Mouse (Mus musculus): ENCODE measurements around the gene B4galnt2.
"Not testable (repeated sequence)": the region's sequence is repeated elsewhere in the genome, so short reads cannot be mapped to it uniquely, and the experiment has no call there.

Gene B4galnt2

DNA sequence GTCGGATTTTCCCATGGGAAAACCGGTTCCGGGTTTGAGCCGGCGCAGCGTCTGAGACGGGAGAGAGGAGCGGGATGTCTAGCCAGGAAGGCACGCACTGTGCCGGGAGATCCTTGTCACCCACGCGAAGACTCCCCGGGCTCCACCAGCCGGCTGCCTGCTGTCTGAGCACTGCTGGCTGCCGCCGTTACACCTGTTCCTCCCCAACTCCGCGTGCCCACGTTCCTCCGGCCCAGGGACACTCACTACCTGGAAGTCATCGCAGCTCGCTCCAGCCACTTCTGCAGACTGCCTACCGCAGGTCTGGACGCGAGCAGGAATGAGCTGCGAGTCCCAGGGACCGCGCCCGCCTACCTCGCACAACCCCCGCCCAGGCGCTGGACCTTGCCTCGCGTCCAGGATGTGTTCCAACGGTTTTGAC is at the start of gene B4galnt2:
TSS of gene B4galnt2 (minus strand) at position 321 of the 421 bp plus-strand sequence.
- peak; percentile 38 for DNase-seq

DNA sequence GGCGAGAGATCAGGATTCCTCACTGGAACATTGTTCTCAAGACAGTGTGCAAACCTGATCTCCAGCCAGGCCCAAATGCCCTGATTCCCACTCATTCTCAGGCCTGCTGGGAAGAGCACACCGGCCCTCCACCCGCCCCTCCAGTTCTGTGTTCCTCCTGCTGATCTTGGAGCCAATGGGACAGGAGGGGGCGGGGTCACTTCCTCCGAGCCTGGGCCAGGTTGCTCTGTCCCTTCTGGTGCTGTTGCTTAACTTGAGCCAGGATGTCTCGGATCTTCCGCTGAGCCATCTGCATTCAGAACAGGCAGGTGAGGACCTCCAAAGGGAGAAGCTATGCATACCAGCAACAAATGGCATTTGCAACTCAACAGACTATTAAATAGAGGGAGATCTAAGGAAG is 48.6 kb upstream of the B4galnt2 start:
- DNase-seq: no peak

DNA sequence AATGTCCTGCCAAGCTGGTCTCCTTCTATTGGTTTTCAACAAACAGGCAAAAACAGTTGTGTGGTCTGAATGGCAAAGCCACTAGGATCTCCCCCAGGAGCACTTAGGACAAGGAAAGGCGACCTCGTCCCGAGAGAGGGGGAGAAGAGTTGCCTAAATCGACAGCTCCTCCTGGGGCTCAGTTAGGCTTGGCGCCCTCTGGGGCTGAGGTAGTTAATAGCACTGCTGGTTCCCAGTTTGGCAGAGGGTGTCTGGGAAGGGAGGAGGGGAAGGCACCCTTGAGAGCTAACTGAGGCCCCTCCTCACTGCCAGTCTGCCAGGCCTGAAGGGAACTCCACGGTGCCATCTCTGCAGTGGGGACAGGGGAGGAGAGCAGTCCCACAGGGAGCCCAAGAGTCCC is 44.5 kb upstream of the B4galnt2 start:
- DNase-seq: no peak

DNA sequence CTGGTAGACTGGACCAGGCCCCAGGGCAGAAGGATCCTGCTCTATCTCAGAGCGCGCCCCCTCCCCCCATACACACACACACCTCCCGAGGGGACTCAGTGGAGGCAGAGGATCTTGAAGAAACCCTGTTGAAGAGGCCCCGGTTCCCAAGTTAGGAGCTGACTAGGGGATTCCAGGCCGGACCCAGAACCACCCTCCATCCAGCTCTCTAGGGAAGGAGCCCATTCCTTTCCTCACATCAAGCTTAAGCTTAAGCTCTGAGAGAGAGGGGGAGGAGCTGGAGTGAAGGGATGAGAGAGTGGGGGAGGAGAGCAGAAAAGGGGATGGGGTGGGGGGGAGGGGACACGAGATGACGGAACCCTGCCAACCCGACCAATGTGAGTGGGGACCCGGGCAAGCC is 43.6 kb upstream of the B4galnt2 start:
- DNase-seq: no peak

DNA sequence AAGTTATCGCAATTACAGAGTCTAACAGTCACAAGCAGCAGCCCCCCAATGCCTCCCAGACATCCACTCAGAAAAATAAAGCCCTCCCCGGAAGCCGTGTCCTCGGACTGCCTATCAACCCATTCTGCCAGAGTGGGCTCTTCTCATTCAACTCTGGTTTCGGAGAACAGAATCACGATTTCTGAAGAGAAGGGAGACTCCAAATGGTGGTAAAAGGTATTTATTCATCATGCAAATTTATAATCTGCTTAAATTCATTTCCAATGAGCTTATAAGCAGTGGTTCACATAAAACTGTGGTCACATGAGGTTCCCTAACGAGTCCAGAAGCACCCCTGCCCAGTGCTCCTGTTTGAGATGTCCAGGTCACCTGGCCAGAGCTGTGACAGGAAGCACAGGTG is 42.7 kb upstream of the B4galnt2 start:
- no peak for DNase-seq

DNA sequence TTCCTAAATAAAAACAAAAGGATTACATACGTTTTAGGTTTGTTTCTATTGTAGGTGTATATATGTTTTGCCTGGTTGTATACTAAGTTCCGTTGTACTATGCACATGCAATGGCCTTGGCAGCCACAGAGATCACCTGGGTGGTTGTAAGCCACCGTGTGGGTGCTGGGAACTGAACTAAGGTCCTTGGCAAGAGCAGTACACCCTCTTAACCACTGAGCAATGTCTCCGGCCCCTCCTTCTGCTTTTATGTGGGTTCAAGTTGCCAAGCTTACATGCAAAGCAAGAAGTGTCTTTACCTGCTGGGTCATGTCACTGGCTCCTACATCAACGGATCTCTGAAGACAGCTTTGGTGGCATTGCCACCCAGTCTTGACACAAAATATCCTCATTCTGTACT is 38.6 kb upstream of the B4galnt2 start:
- DNase-seq: no peak

DNA sequence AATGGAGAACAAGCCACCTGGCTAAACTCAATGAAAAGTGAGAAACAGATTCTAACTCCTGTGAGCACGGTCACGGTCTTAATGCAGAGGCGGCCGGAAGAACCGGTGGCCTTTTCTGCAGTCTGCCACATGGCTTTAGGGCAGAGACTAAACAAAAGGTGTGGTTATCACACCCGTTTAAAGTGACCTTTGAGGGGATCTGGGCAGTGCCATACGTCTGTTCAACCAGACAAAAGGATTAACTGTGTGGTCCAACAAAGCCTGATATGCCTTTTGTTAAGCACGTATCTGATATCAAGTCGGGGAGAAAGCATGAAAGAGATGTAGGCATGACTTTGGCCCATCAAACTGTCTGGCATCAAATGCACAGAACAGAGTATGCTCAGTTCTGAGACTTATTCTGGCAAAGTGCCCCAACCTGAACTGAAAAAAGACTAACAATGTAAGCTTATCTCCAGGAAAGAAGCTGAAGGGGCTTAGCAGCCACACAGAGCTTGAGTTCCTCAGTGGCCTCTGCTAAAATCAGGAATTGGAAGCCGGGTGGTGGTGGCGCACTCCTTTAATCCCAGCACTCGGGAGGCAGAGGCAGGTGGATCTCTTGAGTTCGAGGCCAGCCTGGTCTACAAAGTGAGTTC is 31.3 kb upstream of the B4galnt2 start:
- no peak for DNase-seq

DNA sequence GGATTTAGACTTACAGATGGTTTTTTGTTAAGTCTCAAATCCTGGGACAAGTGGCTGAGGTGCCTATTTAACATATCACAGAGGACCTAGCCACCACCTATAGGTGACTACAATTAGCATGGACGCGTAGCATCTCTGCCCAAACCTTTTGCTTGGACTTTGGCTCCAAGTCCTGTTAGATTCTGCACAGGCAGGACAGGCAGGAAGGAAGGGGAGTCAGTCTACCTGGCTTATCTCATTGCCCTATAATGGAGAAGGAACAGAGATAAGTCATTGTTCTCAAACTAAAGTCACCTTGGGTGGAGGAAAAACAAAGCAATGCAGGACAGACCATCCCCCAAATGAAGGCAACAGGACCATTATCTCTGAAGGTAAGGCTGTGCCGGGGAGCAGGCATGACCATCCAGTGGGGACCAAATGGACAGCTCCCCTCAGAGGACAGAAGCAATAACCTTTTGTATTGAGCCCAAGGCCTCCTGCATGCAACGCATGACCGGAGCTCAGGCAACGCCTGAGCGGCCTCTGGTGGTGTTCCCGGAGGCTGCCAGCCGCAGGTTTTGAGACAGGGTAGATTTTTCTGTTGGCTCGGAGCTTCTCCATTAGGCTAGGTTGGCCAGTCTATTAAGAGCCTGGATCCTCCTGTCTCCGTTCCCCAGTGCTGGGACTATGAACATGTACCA is 25.3 kb upstream of the B4galnt2 start:
- peak; percentile 38 for DNase-seq

DNA sequence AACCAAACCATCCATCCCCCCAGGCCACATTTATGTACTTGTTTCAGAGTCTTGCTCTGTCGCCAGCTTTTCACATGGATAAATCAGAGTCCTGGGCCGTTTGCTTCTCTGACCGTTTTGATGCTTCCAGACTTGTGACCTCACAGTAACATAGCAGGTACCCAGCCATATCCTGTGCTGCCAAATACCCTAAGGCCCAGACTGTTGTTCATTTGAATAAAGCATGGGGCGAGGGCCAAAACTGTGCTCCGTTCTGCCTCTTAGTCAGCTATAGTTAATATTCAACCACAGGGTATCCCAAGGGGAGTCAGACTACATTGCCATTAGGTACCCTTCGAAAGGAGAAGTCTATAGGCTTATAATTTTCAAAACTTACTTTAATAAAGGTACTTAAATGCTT is 21.7 kb upstream of the B4galnt2 start:
- DNase-seq: peak; percentile 73

DNA sequence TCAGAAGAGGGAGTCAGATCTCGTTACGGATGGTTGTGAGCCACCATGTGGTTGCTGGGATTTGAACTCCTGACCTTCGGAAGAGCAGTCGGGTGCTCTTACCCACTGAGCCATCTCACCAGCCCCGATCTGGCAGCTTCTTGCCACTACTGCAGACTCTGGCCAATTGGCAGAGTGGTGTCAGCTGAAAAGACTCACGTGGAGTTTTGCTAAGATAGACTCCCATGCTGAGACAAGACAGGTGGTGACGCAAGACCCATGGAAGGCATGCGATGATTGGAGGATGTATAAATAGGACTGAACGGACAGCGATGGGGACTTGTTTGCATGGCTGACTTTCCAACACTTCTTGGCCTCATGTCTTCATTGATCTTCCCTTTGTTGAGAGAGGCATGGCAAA is 17.5 kb upstream of the B4galnt2 start:
- DNase-seq: not testable (repeated sequence)

DNA sequence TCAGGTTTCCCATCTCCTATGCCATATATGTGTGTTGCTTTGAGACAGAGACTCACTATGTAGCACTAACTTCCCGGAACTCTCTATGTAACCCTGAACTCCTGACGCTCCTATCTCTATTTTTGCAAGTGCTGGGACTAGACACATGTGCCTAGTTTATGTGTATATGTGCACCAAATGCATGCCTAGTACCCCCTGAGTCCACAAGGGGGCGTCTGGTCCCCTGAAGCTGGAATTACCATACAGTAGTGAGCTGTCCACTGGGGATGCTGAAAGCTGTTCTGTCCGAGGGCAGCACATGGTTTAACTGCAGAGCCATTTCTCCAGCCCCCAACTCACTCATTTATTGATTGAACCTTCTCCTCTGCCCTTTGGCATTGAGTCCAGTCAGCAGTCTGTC is 11.7 kb upstream of the B4galnt2 start:
- DNase-seq: no peak

DNA sequence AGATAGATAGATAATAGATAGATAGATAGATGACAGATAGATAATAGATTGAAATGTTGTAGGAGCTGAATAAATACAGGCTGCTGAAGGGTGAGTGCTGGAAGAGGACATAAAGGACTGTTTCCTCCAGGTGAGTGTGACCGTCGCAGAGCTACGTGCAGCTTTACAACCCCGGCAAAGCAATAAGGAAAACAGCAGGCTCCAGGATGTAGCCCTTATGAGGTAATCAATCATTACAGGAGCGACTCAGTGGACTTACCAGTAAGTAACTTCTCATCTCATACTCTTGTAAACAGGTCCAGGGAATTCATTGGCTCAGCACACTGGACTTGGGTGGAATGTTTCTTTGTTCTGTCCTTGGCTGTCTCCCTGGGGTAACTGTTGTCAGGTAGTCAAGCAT is 11.3 kb upstream of the B4galnt2 start:
- DNase-seq: no peak

DNA sequence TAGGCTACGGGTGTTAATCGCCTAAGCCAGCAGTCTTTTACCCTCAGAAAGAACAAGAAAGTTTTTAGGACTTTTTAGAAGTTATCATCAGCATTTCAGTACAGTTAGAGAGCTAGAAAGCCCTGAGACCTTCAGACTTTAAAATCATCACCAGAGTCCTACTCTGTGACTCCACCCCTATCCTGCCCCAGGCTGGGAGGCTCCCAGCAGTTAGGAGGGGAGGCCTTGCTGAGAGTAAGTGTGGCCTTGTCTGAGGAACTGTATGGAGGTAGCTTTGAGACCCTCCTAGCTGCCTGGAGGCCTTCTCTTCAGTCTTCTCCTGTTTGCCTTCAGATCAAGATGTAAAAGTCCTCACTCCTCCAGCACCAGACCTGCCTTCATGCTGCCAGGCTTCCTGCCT is 9.5 kb upstream of the B4galnt2 start:
- no peak for DNase-seq

DNA sequence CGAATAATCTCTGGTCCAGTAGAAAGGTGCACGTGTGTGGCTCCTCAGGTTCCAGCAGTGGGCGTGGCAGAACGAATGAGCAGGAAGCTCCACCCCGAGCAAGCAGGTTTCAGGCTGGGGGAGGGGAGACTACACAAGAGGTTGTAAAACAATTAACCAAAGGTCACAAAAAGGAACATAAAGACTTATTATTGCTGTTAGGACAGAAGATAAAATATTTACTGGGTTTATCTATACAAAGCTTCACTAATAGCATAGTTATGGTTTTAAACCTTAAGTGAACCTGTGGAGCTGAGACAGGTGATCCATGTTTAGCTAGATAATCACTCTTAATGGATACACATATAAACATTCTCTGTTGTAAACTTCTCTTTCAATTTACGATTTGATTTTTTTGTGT is 8.8 kb upstream of the B4galnt2 start:
- not testable (repeated sequence) for DNase-seq

DNA sequence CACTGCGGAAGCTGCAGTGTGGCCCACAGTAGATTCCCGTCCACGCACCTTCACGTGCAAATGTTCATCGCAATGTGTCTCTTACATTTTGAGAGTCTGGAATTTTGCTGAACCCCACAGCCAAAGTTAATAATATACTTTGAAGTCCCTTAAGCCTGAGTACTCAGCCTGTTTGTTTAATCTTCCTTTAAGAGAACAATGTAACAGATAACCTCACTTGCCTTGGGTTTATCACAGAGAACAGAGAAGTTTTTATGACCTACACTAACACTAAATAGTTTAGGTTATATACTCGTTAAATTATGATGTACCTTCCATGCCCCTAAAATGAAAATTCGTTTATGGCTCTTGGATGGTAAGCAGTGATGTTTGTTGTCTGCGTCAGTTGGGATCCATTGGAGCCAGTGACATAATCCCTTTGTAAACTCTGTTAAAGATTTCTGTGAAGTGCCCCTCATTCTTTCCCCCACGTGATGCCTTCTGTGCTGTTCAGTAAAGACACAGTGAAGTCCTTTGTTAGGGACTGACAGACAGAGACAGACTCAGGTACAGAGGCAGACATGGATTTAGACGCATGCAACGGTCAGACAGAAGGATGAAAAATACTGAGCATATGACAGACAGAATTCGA is 7.4 kb upstream of the B4galnt2 start:
- DNase-seq: no peak

DNA sequence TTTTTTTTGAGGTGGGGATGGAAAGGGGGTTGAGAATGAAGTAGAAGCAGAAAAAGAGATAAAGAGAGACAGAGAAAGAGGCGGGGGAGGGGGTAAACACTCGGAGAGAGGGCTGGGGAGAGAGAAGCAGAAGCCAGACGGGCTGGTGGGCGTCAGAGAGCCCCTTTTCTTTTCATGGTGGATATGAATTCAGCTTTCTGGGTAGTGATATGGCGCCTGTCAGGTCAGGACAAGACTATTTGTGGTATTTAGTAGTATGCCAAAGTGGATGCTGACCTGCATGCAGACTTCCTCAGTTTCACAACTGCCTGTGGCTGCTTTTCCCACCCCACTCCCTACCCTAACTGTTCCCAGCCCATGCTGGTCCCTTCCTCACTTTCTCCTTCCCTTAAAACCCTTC is 1.7 kb upstream of the B4galnt2 start:
- no peak for DNase-seq

DNA sequence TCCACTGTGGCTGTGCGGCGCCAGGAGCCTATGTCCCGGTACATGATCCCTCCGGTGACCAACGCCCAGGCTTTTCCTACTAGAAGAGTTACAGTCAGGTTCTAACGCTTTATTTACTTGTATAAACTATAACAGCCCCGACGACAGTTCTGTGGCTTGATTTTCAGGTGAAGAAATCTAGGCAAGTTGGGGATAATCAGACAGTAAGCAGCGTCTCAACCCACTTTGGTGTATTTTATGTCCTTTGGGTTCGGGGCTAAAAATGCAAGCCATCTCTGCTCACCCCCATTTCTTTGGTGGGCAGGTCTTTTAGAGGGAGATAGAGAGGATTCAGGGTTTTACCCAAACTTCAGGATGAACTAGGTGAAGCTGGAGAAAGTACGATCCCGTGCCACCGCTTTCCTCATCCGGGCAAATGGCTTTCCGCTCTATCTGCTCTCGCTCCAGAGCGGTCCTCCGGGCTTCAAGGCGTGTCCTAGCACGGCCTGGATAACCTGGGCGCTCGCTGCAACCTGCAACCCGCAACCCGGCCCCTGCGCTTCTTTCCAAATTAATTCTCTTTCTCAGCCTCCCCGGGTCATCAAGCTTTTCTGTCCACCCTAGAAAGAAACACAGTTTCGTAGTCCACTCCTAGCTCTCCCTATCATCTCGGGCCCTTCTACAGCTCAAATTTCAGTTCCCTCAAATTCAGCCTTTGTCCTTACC is 467 bp upstream of the B4galnt2 start:
- peak; percentile 11 for DNase-seq

DNA sequence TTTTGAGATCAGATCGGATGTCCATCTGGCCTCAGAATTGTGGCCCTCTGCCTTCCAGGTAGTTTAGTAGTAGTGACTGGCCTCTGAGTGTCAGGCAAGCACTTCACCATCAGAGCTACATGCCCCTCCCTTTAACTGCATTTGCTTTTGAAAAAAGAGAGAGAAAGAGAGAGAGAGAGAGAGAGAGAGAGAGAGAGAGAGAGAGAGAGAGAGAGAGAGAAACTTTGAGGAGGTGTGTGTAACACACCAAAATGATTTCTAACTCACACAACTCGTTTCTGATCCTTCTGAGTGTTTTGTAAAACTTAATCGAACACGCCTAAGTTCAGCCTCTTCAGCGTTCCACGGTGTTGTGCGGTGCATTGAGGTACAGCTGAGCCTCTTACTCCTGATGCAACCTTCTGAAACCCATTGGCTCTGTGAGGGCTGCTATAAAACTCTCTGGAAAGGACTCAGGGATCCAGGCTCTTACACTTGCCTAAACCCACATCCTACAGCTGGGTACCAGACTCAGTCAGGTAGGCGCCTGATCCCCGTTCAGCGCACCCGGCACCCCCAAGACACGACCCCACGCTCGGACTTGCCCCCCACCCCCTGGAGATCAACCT is 628 bp downstream of the B4galnt2 start:
- no peak for DNase-seq

DNA sequence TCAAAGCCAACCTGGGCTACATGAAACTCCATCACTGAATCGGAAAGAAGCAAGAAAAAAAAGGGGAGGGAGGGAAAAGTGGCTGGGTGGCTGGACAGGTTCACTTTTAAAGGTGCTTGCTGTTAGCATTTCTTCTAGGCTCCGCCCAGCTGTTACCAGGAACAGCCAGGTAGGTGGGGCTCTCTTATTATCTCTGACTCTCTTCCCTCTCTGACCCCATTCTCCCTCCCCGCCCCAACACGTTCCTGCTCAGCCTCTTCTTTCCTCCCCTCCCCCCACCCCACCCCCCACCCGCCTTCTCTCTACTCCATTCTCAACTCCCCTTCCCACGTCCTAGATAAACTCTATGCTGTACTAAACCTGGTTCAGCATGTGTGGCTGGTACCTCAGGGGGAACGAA is 3.1 kb downstream of the B4galnt2 start:
- DNase-seq: no peak

DNA sequence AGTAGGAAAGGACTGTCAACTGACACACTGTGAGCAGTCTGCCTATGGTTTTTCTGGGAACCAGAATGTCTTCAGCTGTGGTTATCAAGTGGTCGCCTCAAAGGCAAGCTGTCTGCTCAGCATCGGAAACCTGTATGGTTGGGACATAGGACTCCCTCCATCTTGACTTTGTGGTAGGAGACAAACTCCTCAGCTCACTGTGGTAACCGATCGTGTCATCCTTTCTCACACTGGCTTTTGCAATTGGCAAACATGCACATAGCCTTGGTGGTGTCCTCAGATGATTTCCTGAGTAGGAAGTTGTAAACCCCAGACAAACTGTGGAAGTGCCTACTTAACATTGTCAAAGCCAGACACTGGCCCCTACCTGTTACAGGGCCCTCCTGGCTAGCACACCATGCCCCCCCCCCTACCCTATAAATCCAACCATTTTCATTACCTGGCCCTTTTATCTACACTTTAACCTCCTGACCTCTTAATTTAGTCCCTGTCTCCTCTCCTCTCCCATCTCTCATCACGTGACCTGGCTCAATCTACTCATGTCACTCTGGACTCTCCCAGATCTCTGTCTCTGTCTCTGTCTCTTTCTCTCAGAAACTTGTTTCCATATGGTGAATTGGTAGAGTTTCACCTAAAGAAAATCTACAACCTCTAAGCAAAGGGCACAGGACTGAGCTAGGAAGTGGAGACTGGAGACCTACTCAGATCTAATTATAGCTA is 6.7 kb downstream of the B4galnt2 start:
- no peak for DNase-seq

DNA sequence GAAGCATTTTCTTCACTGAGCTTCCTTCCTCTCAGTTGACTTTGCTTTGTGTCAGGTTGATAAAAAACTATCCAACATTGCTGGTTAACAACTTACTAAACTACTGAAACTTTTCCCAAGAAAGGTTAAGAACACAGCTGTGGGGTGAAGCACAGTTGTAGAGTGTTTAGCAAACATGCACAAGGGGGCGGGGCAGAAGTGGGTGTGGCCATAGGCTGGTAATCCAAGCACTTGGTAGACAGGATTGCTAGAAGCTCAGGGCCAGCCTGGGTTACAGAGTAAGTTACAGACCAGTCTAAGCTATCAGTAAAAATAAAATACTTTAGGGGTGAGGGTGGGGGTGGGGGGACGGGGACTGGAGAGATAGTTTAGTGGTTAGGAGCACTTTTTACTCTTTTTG is 10.4 kb downstream of the B4galnt2 start:
- no peak for DNase-seq

DNA sequence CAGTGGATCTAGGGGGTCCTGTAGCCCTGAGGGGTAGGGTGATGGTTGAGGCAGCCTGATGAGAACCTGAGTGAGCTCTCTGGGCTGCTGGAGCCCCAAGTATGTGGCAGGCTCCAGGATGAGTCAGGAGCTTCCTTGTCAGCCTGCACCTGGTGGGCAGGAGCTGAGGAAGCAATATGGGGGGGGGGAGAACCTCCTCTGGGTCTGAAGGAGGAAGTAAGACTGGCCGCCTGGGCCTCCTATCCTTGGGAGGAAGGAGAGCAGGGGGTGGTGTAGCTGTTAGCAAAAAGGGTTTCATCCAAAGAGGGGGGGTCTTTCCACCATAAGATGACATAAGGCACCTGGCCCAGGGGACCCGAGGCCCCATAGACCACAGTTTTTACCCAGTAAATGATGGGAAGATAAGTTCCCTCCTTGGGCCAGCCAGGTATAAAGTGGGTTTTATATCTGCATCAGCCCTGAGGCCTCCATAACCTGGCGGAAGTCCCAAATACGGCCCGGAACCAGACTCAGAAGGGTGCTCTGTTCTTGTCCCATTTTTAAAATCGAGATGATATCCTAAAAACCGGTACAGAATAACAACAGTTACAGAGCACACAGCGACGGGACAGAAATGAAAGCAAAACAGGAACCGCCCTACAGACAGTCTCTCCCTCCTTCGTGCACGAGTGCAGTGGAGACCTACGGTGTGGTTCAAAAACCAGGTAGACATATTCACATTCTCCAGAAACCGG is 18.1 kb downstream of the B4galnt2 start:
- DNase-seq: no peak
